Mouse (Mus musculus): ENCODE results near the gene Rtl8c. TPM values are rescaled to one million over a fixed set of nuclear protein-coding genes. Genes with fewer than 3 reads are reported as not detected.
A peak's percentile ranks its signal among the peaks of the same experiment; 100 is the strongest.
"Not testable (repeated sequence)": the region's sequence is repeated elsewhere in the genome, so short reads cannot be mapped to it uniquely, and the experiment has no call there.

Gene Rtl8c
- polyA plus RNA-seq (2015; fragmentation: Nextera tagmentation; extraction: Ambion mirVana) = 102 and 118 TPM in 2 replicates

- peak; percentile 95 for ATAC-seq (replicated peaks)
These were observed at the start of gene Rtl8c for GRCm38 (mm10) chrX:53607242-53608121. TSS of gene Rtl8c (plus strand) at chrX:53608032.

GRCm38 (mm10) chrX:53579311-53579710, 28.5 kb upstream of the Rtl8c start:
- H3K4me3 ChIP-seq = no peak overlapping the region
- H3K9me3 ChIP-seq = no peaks in the 10 kb centered on the region
- H3K9ac ChIP-seq (replicated peaks) = no peak overlapping the region
- ATAC-seq (replicated peaks) = no peak
- H3K4me2 ChIP-seq (replicated peaks) = no peak overlapping the region
- H3K36me3 ChIP-seq = no peaks in the 10 kb centered on the region
- no peak overlapping the region for H3K27ac ChIP-seq (replicated peaks)
- 54% methylated on average over 1 of the region's 1 CpGs for WGBS
- no peaks in the 10 kb centered on the region for H3K4me1 ChIP-seq
- no peaks in the 10 kb centered on the region for H3K27me3 ChIP-seq

More at GRCm38 (mm10) chrX:53607242-53608121, at the start of gene Rtl8c:
- H3K4me1 ChIP-seq = no peaks in the 10 kb centered on the region
- peak within 1 kb of the TSS; percentile 53 for H3K9ac ChIP-seq (replicated peaks)
- 25% methylated on average over 20 of the region's 20 CpGs for WGBS
- H3K4me3 ChIP-seq = peak within 1 kb of the TSS; percentile 50
- H3K27ac ChIP-seq (replicated peaks) = peak within 1 kb of the TSS; percentile 62
- H3K27me3 ChIP-seq = no peaks in the 10 kb centered on the region
- H3K9me3 ChIP-seq = no peaks in the 10 kb centered on the region
- no peaks in the 10 kb centered on the region for H3K36me3 ChIP-seq
- peak within 1 kb of the TSS; percentile 51 for H3K4me2 ChIP-seq (replicated peaks)

- not testable (repeated sequence) for H3K27me3 ChIP-seq; H3K9ac ChIP-seq (replicated peaks); H3K36me3 ChIP-seq; H3K4me3 ChIP-seq; H3K27ac ChIP-seq (replicated peaks); H3K9me3 ChIP-seq; H3K4me1 ChIP-seq; ATAC-seq (replicated peaks); H3K4me2 ChIP-seq (replicated peaks)
- 86% methylated on average over 2 of the region's 4 CpGs for WGBS
These were observed 26.4 kb upstream of the Rtl8c start for GRCm38 (mm10) chrX:53581407-53581806.

- not testable (repeated sequence) for H3K27me3 ChIP-seq; H3K4me1 ChIP-seq; H3K9ac ChIP-seq (replicated peaks); H3K9me3 ChIP-seq; H3K4me3 ChIP-seq; H3K4me2 ChIP-seq (replicated peaks); ATAC-seq (replicated peaks); H3K27ac ChIP-seq (replicated peaks); H3K36me3 ChIP-seq
- 43% methylated on average over 3 of the region's 4 CpGs for WGBS
These were observed 24.4 kb upstream of the Rtl8c start for GRCm38 (mm10) chrX:53583404-53583803.

- not testable (repeated sequence) for H3K4me2 ChIP-seq (replicated peaks); H3K4me1 ChIP-seq; H3K9ac ChIP-seq (replicated peaks); H3K4me3 ChIP-seq; ATAC-seq (replicated peaks); H3K27ac ChIP-seq (replicated peaks); H3K36me3 ChIP-seq; H3K9me3 ChIP-seq; H3K27me3 ChIP-seq
- WGBS = 44% methylated on average over 2 of the region's 2 CpGs
These were observed 7.8 kb upstream of the Rtl8c start for GRCm38 (mm10) chrX:53599993-53600392.

GRCm38 (mm10) chrX:53606176-53606575, 1.7 kb upstream of the Rtl8c start:
- 23% methylated on average over 1 of the region's 1 CpGs for WGBS
- not testable (repeated sequence) for H3K9ac ChIP-seq (replicated peaks); H3K27me3 ChIP-seq; H3K9me3 ChIP-seq; ATAC-seq (replicated peaks); H3K4me3 ChIP-seq; H3K4me1 ChIP-seq; H3K27ac ChIP-seq (replicated peaks); H3K36me3 ChIP-seq; H3K4me2 ChIP-seq (replicated peaks)

GRCm38 (mm10) chrX:53608122-53608813, 436 bp downstream of the Rtl8c start:
- Histone ChIP-seq H3K36me3 (no peaks in the 10 kb centered on the region), H3K4me1 (no peaks in the 10 kb centered on the region), H3K9me3 (no peaks in the 10 kb centered on the region), H3K27ac (replicated peaks) (peak overlapping the region; percentile 62), H3K4me2 (replicated peaks) (peak overlapping the region; percentile 51), H3K27me3 (no peaks in the 10 kb centered on the region), H3K4me3 (peak overlapping the region; percentile 50), H3K9ac (replicated peaks) (peak overlapping the region; percentile 53)
- WGBS = 36% methylated on average over 18 of the region's 18 CpGs
- ATAC-seq (replicated peaks) = peak; percentile 24

- Histone ChIP-seq H3K4me3 (peak within 1 kb of the TSS; percentile 50), H3K9ac (replicated peaks) (peak within 1 kb of the TSS; percentile 53), H3K4me2 (replicated peaks) (peak within 1 kb of the TSS; percentile 51), H3K27ac (replicated peaks) (peak within 1 kb of the TSS; percentile 62)
- ATAC-seq (replicated peaks); H3K9me3 ChIP-seq; H3K27me3 ChIP-seq; H3K4me1 ChIP-seq; H3K36me3 ChIP-seq: not testable (repeated sequence)
- 48% methylated on average over 3 of the region's 4 CpGs for WGBS
These were observed 1.0 kb downstream of the Rtl8c start, which contains the start of gene Gm14597 for GRCm38 (mm10) chrX:53608879-53609278. TSS of gene Gm14597 (minus strand) at chrX:53608979.

- ATAC-seq (replicated peaks) = no peak
These were observed 2.7 kb downstream of the Rtl8c start for GRCm38 (mm10) chrX:53610571-53610970.

GRCm38 (mm10) chrX:53611395-53611794, 3.6 kb downstream of the Rtl8c start:
- not testable (repeated sequence) for H3K4me3 ChIP-seq; H3K36me3 ChIP-seq; H3K27ac ChIP-seq (replicated peaks); H3K4me1 ChIP-seq; H3K4me2 ChIP-seq (replicated peaks); H3K9me3 ChIP-seq; H3K27me3 ChIP-seq; ATAC-seq (replicated peaks); H3K9ac ChIP-seq (replicated peaks)

More at GRCm38 (mm10) chrX:53610571-53610970, 2.7 kb downstream of the Rtl8c start:
- H3K9ac ChIP-seq (replicated peaks) = no peak overlapping the region
- no peaks in the 10 kb centered on the region for H3K27me3 ChIP-seq
- no peak overlapping the region for H3K4me3 ChIP-seq
- no peaks in the 10 kb centered on the region for H3K36me3 ChIP-seq
- no peak overlapping the region for H3K4me2 ChIP-seq (replicated peaks)
- WGBS = 5% methylated on average over 3 of the region's 3 CpGs
- no peaks in the 10 kb centered on the region for H3K9me3 ChIP-seq
- no peak overlapping the region for H3K27ac ChIP-seq (replicated peaks)
- H3K4me1 ChIP-seq = no peaks in the 10 kb centered on the region

- H3K9me3 ChIP-seq; ATAC-seq (replicated peaks); H3K27me3 ChIP-seq; H3K9ac ChIP-seq (replicated peaks); H3K4me3 ChIP-seq; H3K4me2 ChIP-seq (replicated peaks); H3K4me1 ChIP-seq; H3K27ac ChIP-seq (replicated peaks); H3K36me3 ChIP-seq: not testable (repeated sequence)
- WGBS = 58% methylated on average over 3 of the region's 3 CpGs
These were observed 30.3 kb downstream of the Rtl8c start for GRCm38 (mm10) chrX:53638107-53638506.

GRCm38 (mm10) chrX:53642604-53642979, 34.8 kb downstream of the Rtl8c start:
- not testable (repeated sequence) for H3K4me1 ChIP-seq; H3K9ac ChIP-seq (replicated peaks); H3K27ac ChIP-seq (replicated peaks); H3K27me3 ChIP-seq; H3K36me3 ChIP-seq; H3K9me3 ChIP-seq
- 59% methylated on average over 4 of the region's 4 CpGs for WGBS
- ATAC-seq (replicated peaks) = peak; percentile 4; the same call in 1 of the 2 replicates
- Histone ChIP-seq H3K4me3 (peak overlapping the region; percentile 25), H3K4me2 (replicated peaks) (peak overlapping the region; percentile 35; the same call in 1 of the 2 replicates)

Data from forebrain, embryonic 15.5 days (tissue).